Mouse (Mus musculus) layer of hippocampus, adult 9-11 months (tissue): ENCODE results near the gene Phlpp1.

Source experiments
- DNase-seq: peaks from one replicate; pipeline ENCODE4 v3.0.0; 2022

Gene Phlpp1

GRCm38 (mm10) chr1:106400900-106401634 lies 229.5 kb downstream of the Phlpp1 start:
- DNase-seq = no peak

- DNase-seq = no peak
These were observed 231.5 kb downstream of the Phlpp1 start for GRCm38 (mm10) chr1:106403011-106403501.

- peak; percentile 79 for DNase-seq
These were observed 235.3 kb downstream of the Phlpp1 start for GRCm38 (mm10) chr1:106406852-106407251.

- DNase-seq = peak; percentile 77
These were observed 236.4 kb downstream of the Phlpp1 start for GRCm38 (mm10) chr1:106407963-106408440.

GRCm38 (mm10) chr1:106410858-106411257 lies 239.3 kb downstream of the Phlpp1 start:
- no peak for DNase-seq

- no peak for DNase-seq
These were observed 253.8 kb downstream of the Phlpp1 start for GRCm38 (mm10) chr1:106425128-106425936.

GRCm38 (mm10) chr1:106428170-106428569 lies 256.6 kb downstream of the Phlpp1 start:
- DNase-seq = peak; percentile 23

GRCm38 (mm10) chr1:106428580-106428979 lies 257.0 kb downstream of the Phlpp1 start:
- no peak for DNase-seq

GRCm38 (mm10) chr1:106433580-106433979 lies 262.0 kb downstream of the Phlpp1 start:
- no peak for DNase-seq
